Mouse (Mus musculus): ENCODE measurements around the gene Sde2. TPM values are rescaled to one million over a fixed set of nuclear protein-coding genes. Genes with fewer than 3 reads are reported as not detected.

The Sde2 gene
- total RNA-seq, 1 experiment = 39.6 TPM

DNA sequence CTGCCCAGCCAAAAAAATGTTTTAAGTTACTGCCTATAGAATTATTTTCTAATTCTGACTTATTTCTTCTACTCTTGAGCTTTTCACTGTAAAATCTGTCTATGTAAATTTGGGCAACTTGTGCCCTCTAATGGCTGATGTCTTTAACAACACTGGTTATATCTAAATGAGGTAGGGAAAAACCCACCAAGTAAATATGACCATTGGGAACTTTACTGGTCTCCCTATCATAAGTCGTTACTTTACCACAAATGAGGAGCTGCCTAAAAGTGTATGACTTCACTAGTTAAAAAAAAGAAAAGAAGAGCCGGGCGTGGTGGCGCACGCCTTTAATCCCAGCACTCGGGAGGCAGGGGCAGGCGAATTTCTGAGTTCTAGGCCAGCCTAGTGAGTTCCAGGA, 40.0 kb upstream of the Sde2 start:
- Histone ChIP-seq H3K4me1 (ENCODE audit: control insufficient read depth in 2 of 2, insufficient read depth in 2 of 2, low read length in 2 of 2, poor library complexity in 1 of 2) (peaks cover 7 to 9% of the 10 kb centered on the region in 2 experiments; a peak in 2 of 4 replicates), H3K9me3 (ENCODE audit: control insufficient read depth, insufficient read depth, low read depth, low read length) (no peaks in the 10 kb centered on the region), H3K9ac (ENCODE audit: insufficient read depth, low read depth, low read length, poor library complexity, severe bottlenecking) (no peak overlapping the region), H3K27ac (ENCODE audit: insufficient read depth, low read depth, low read length, poor library complexity, severe bottlenecking) (no peak overlapping the region), H3K36me3 (ENCODE audit: control insufficient read depth, insufficient read depth, low read length, poor library complexity, severe bottlenecking) (peaks cover 39% of the 10 kb centered on the region), H3K4me3 (ENCODE audit: insufficient read depth in 1 of 2, low read depth in 1 of 2, low read length in 2 of 2, poor library complexity in 1 of 2, severe bottlenecking in 1 of 2) (peak overlapping the region; percentile 37 to 100; a peak in 2 of 4 replicates)
- DNase-seq (ENCODE audit: low read depth, low spot score) = no peak
- in situ Hi-C loops (cut with MboI; ENCODE audit: low sequenced_read_pairs in 2 of 2, unreplicated experiment in 2 of 2) = no loop called here
- TF ChIP-seq HCFC1 (IDR thresholded peaks at IDR 0.05; ENCODE audit: borderline replicate concordance, insufficient read depth, low read length) (no peak), CHD2 (IDR thresholded peaks at IDR 0.05; ENCODE audit: low read depth, low read length) (no peak), ZNF384 (IDR thresholded peaks at IDR 0.05; ENCODE audit: low read depth, low read length) (no peak), ZC3H11A (IDR thresholded peaks at IDR 0.05; ENCODE audit: borderline replicate concordance, low read depth, low read length) (no peak), MAFK (IDR thresholded peaks at IDR 0.05; ENCODE audit: insufficient read depth, low read depth, low read length) (no peak)

DNA sequence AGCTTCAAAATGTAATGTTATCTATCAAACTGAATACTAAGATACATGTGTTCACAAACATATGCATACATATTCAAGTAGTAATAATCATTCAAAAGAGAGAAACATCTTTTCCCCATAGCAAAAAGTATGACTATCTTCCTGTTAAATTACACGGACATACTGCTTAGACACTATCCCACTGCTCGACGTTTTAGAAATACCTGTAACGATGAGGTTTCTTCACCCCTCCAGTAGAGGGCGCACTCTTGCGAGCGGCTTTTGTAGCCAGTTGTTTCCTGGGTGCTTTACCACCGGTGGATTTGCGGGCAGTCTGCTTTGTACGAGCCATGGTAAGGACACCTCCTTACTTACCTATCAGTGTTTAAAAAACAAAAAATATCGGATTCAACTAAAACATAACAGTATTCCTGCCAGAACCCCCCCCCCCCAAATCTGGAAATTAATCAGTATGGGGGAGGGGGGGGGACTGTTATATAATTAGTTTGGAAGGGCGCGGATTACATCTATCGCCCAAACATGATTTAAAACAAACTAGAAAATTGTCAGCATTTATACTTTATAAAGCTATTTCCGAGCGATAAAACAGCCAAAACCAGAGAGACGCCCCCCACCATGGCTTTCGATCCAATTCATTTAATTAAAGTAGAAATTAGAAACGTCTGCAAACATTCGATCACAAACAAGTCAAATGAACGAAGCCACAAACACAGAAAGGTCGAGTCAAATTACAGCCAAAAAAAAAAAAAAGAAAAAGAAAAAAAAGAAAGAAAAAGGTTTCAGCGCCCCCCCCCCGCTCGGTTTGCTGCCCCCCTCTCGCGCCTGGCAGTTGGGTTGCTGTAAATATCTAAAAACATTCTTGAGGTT, 39.1 kb upstream of the Sde2 start:
- in situ Hi-C loops (cut with MboI; ENCODE audit: low sequenced_read_pairs in 2 of 2, unreplicated experiment in 2 of 2) = no loop called here

DNA sequence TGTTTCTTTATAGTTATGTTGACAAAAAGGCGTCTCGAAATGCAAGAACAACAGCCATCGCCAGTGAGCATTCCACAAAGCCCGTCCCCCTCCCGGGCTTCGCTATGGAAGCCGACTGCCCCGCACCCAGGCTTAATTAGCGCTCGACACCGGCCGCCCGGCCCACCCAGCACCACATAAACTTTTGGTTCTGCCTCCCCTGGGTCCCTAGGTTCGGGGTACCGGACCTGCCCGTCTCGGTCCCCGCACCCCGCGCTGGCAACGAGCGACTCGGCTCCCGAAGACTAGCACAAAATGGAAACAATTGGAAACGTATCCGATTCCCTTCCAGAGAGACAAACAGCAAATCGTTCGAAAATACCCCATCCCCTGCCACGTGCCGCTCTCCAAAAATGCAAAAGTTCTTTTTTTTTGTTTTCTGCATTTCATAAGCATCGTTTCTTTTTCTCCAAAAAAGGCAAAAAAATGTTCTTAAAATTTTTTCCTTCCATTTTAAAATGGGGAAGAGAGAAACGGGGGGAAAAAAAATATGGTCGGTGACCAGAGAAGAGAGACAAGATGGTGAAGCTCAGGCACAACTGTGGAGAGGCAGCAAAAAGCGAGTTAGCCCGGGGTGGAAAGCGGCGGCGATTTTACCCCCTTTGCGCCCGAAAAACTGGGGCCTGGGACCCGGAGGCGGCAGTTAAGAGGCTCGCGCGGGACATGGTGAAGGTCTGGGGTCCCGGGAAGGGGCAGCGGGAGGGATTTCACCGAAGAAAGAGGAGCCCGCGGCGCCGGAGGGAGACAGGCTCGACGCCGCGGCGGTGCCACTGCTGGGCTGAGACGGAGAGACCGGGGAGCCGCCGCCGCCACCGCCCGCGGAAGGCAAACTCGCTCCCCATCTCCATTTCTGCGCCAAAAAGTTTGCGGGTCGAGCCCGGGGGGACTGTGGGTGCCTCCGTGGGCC, 38.2 kb upstream of the Sde2 start:
- peak overlapping the region; percentile 89 for H3K27ac ChIP-seq (ENCODE audit: insufficient read depth, low read depth, low read length, poor library complexity, severe bottlenecking)
- H3K9ac ChIP-seq (ENCODE audit: insufficient read depth, low read depth, low read length, poor library complexity, severe bottlenecking) = peak overlapping the region; percentile 98
- no peak for DNase-seq (ENCODE audit: low read depth, low spot score)
- peaks cover 23% of the 10 kb centered on the region for H3K36me3 ChIP-seq (ENCODE audit: control insufficient read depth, insufficient read depth, low read length, poor library complexity, severe bottlenecking)
- in situ Hi-C loops (cut with MboI; ENCODE audit: low sequenced_read_pairs in 2 of 2, unreplicated experiment in 2 of 2) = no loop called here
- no peaks in the 10 kb centered on the region for H3K9me3 ChIP-seq (ENCODE audit: control insufficient read depth, insufficient read depth, low read depth, low read length)
- H3K4me1 ChIP-seq (ENCODE audit: control insufficient read depth in 2 of 2, insufficient read depth in 2 of 2, low read length in 2 of 2, poor library complexity in 1 of 2) = peaks cover 7% of the 10 kb centered on the region in 2 experiments; a peak in 2 of 4 replicates
- H3K4me3 ChIP-seq (ENCODE audit: insufficient read depth in 1 of 2, low read depth in 1 of 2, low read length in 2 of 2, poor library complexity in 1 of 2, severe bottlenecking in 1 of 2) = peak overlapping the region; percentile 96 to 100
- no peak for TF ChIP-seq ZNF384 (IDR thresholded peaks at IDR 0.05; ENCODE audit: low read depth, low read length)
- no peak for TF ChIP-seq MAFK (IDR thresholded peaks at IDR 0.05; ENCODE audit: insufficient read depth, low read depth, low read length)
- no peak for TF ChIP-seq ZC3H11A (IDR thresholded peaks at IDR 0.05; ENCODE audit: borderline replicate concordance, low read depth, low read length)
- no peak for TF ChIP-seq HCFC1 (IDR thresholded peaks at IDR 0.05; ENCODE audit: borderline replicate concordance, insufficient read depth, low read length)
- no peak for TF ChIP-seq CHD2 (IDR thresholded peaks at IDR 0.05; ENCODE audit: low read depth, low read length)

More for the DNA sequence above, 39.1 kb upstream of the Sde2 start:
- peak; percentile 71; the same call in 1 of the 2 replicates for TF ChIP-seq ZNF384 (IDR thresholded peaks at IDR 0.05; ENCODE audit: low read depth, low read length)
- TF ChIP-seq CHD2 (IDR thresholded peaks at IDR 0.05; ENCODE audit: low read depth, low read length) = no peak
- Histone ChIP-seq H3K36me3 (ENCODE audit: control insufficient read depth, insufficient read depth, low read length, poor library complexity, severe bottlenecking) (peaks cover 32% of the 10 kb centered on the region), H3K9ac (ENCODE audit: insufficient read depth, low read depth, low read length, poor library complexity, severe bottlenecking) (peak overlapping the region; percentile 98), H3K4me3 (ENCODE audit: insufficient read depth in 1 of 2, low read depth in 1 of 2, low read length in 2 of 2, poor library complexity in 1 of 2, severe bottlenecking in 1 of 2) (peak overlapping the region; percentile 96 to 100), H3K9me3 (ENCODE audit: control insufficient read depth, insufficient read depth, low read depth, low read length) (no peaks in the 10 kb centered on the region), H3K27ac (ENCODE audit: insufficient read depth, low read depth, low read length, poor library complexity, severe bottlenecking) (peak overlapping the region; percentile 89; the same call in 1 of the 2 replicates), H3K4me1 (ENCODE audit: control insufficient read depth in 2 of 2, insufficient read depth in 2 of 2, low read length in 2 of 2, poor library complexity in 1 of 2) (peaks cover 7 to 9% of the 10 kb centered on the region in 2 experiments; a peak in 2 of 4 replicates)
- DNase-seq (ENCODE audit: low read depth, low spot score) = no peak

DNA sequence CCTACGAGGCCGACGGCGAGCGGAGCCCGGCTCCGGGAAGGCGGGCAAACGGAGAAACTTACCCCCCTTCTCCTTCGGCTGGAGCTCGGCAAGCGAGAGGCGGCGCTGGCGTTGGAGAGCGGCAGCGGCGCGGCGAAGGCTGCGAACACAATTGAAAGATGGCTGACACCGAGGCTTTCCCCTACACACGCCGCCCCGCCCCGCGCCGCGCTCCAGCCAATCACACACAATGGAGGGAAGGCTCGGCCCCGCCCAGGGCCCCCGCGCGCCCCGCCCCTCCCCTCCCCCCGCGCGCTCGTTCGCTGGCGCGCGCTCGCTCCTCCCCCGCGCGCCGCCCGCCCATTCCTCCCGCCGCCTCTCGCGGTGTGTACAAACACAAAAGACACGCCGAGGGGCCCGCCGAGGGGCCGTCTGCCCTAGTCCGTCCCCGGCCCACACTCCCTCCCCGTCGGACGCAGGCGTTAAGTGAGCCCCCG, 37.5 kb upstream of the Sde2 start:
- H3K9ac ChIP-seq (ENCODE audit: insufficient read depth, low read depth, low read length, poor library complexity, severe bottlenecking) = peak overlapping the region; percentile 98
- peak; percentile 26; the same call in 1 of the 2 replicates for TF ChIP-seq CHD2 (IDR thresholded peaks at IDR 0.05; ENCODE audit: low read depth, low read length)
- no peak for TF ChIP-seq ZC3H11A (IDR thresholded peaks at IDR 0.05; ENCODE audit: borderline replicate concordance, low read depth, low read length)
- TF ChIP-seq ZNF384 (IDR thresholded peaks at IDR 0.05; ENCODE audit: low read depth, low read length) = no peak
- TF ChIP-seq HCFC1 (IDR thresholded peaks at IDR 0.05; ENCODE audit: borderline replicate concordance, insufficient read depth, low read length) = no peak
- no peak for TF ChIP-seq MAFK (IDR thresholded peaks at IDR 0.05; ENCODE audit: insufficient read depth, low read depth, low read length)
- DNase-seq (ENCODE audit: low read depth, low spot score) = peak; percentile 84
- peak overlapping the region; percentile 89 for H3K27ac ChIP-seq (ENCODE audit: insufficient read depth, low read depth, low read length, poor library complexity, severe bottlenecking)
- in situ Hi-C loops (cut with MboI; ENCODE audit: low sequenced_read_pairs in 2 of 2, unreplicated experiment in 2 of 2) = no loop called here
- peaks cover 17% of the 10 kb centered on the region for H3K36me3 ChIP-seq (ENCODE audit: control insufficient read depth, insufficient read depth, low read length, poor library complexity, severe bottlenecking)
- H3K9me3 ChIP-seq (ENCODE audit: control insufficient read depth, insufficient read depth, low read depth, low read length) = no peaks in the 10 kb centered on the region
- H3K4me1 ChIP-seq (ENCODE audit: control insufficient read depth in 2 of 2, insufficient read depth in 2 of 2, low read length in 2 of 2, poor library complexity in 1 of 2) = peaks cover 7 to 11% of the 10 kb centered on the region in 2 experiments; a peak in 3 of 4 replicates
- peak overlapping the region; percentile 96 to 100 for H3K4me3 ChIP-seq (ENCODE audit: insufficient read depth in 1 of 2, low read depth in 1 of 2, low read length in 2 of 2, poor library complexity in 1 of 2, severe bottlenecking in 1 of 2)
